Mouse (Mus musculus): ENCODE measurements at regions not wholly inside any gene's neighbourhood (a gene's known extent, or its start where the extent isn't known, plus 50 kb on each side); places are given as distances from the start of the nearest gene placed in this dataset.

DNA sequence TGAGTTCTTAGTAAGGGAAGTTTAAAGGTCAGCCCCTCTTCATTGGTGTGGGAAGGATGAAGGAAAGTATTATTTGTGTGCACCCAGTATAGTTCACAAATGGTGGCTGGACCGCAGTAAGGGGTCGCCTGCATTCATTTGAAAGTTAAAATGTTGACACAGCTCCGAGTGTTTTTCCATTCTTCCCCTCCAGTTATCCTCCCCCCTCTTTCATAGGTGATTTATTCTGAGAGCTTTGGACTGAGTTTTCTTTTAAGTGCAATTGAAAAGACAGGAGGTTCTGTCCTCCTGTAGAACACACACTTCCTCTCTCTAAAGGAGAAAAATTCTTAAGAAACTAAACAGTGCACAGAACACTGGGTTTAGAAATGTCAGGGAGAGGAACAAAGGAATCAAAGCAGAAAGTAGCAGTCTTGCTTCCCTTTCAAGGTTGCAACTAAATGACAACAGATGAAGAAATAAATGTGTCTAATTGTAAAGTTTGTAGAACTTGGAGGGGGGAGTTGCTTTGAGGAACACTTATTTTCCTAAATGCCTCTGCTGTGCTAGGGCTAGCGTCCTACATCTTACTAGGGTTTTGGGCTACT lies 195.8 kb upstream of the Cited2 start:
- TF ChIP-seq CTCF (IDR thresholded peaks at IDR 0.05; ENCODE audit: control insufficient read depth, insufficient read depth, low read length) (no peak), POLR2A (IDR thresholded peaks at IDR 0.05; ENCODE audit: borderline replicate concordance, control insufficient read depth, low read depth, low read length) (no peak)

Data from bone marrow, adult 2 months (tissue).